Mouse (Mus musculus) ES-E14 (cell line): ENCODE measurements at regions not wholly inside any gene's neighbourhood (a gene's known extent, or its start where the extent isn't known, plus 50 kb on each side); places are given as distances from the start of the nearest gene placed in this dataset.

Source experiments
- HCFC1 ChIP-seq: IDR thresholded peaks from 2 replicates; pipeline ENCODE4 v1.6.1; 2012; ENCODE audit warnings: low read length, inconsistent platforms, borderline replicate concordance; ENCODE audit not compliant: insufficient read depth
- ZNF384 ChIP-seq: IDR thresholded peaks from 2 replicates; pipeline ENCODE4 v1.6.1; 2012; ENCODE audit warnings: low read depth, low read length, inconsistent platforms

- TF ChIP-seq ZNF384 = no peak
- TF ChIP-seq HCFC1 = no peak
Observed at GRCm38 (mm10) chr9:47353017-47353416, 177.0 kb upstream of the Cadm1 start.
